Mouse (Mus musculus) cerebellum, adult 2 months (tissue): ENCODE measurements around the gene Inpp5d.

ENCODE experiments used
- CTCF ChIP-seq: fragments of 200-500 bp; IDR thresholded peaks from 2 replicates; pipeline ENCODE4 v1.5.1; 2011; ENCODE audit warnings: low read depth, mild to moderate bottlenecking, control low read depth, low read length, moderate library complexity, borderline replicate concordance; ENCODE audit not compliant: insufficient read depth
- POLR2A ChIP-seq: fragments of 200-500 bp; IDR thresholded peaks from 2 replicates; pipeline ENCODE4 v1.6.1; 2011; ENCODE audit warnings: low read length, control low read depth, borderline replicate concordance; ENCODE audit not compliant: insufficient read depth

- no peak for TF ChIP-seq CTCF
- no peak for TF ChIP-seq POLR2A
Observed at GRCm38 (mm10) chr1:87649219-87649805, 29.2 kb downstream of the Inpp5d start.
